Mouse (Mus musculus): ENCODE data around the gene 5730522E02Rik. TPM values are rescaled to one million over a fixed set of nuclear protein-coding genes. Genes with fewer than 3 reads are reported as not detected.
A peak's percentile ranks its signal among the peaks of the same experiment; 100 is the strongest.

The 5730522E02Rik gene
- polyA plus RNA-seq, 1 experiment from 2014 or later: 1.1 TPM

- 67% methylated on average over 2 of the region's 2 CpGs for WGBS
- no peak for ATAC-seq (ENCODE audit: insufficient number of reproducible peaks, low FRiP score)
- no peak overlapping the region for H3K27ac ChIP-seq (ENCODE audit: poor library complexity, severe bottlenecking)
These were observed 344.3 kb downstream of the 5730522E02Rik start for GRCm38 (mm10) chr11:25866292-25866691.

GRCm38 (mm10) chr11:25862686-25863085, 347.9 kb downstream of the 5730522E02Rik start:
- no peak overlapping the region for H3K9ac ChIP-seq
- 0 out of 2 replicates have a peak, but pooled peaks have one; percentile 33 for ATAC-seq (ENCODE audit: insufficient number of reproducible peaks, low FRiP score)
- H3K4me2 ChIP-seq: peak overlapping the region; percentile 52
- H3K4me3 ChIP-seq: peak overlapping the region; percentile 22; the same call in 1 of the 2 replicates
- no peaks in the 10 kb centered on the region for H3K36me3 ChIP-seq
- H3K4me1 ChIP-seq (replicated peaks): no peaks in the 10 kb centered on the region
- H3K9me3 ChIP-seq (replicated peaks): no peaks in the 10 kb centered on the region
- no peaks in the 10 kb centered on the region for H3K27me3 ChIP-seq (replicated peaks)
- H3K27ac ChIP-seq (ENCODE audit: poor library complexity, severe bottlenecking): no peak overlapping the region
- 8% methylated on average over 9 of the region's 9 CpGs for WGBS

More at GRCm38 (mm10) chr11:25866292-25866691, 344.3 kb downstream of the 5730522E02Rik start:
- H3K4me3 ChIP-seq: no peak overlapping the region
- H3K36me3 ChIP-seq: no peaks in the 10 kb centered on the region
- no peak overlapping the region for H3K4me2 ChIP-seq
- no peaks in the 10 kb centered on the region for H3K4me1 ChIP-seq (replicated peaks)
- H3K27me3 ChIP-seq (replicated peaks): no peaks in the 10 kb centered on the region
- no peak overlapping the region for H3K9ac ChIP-seq
- H3K9me3 ChIP-seq (replicated peaks): no peaks in the 10 kb centered on the region

- Histone ChIP-seq H3K36me3 (no peaks in the 10 kb centered on the region), H3K9ac (no peak overlapping the region), H3K4me3 (no peak overlapping the region), H3K4me2 (no peak overlapping the region), H3K27me3 (replicated peaks) (no peaks in the 10 kb centered on the region), H3K4me1 (replicated peaks) (no peaks in the 10 kb centered on the region), H3K9me3 (replicated peaks) (no peaks in the 10 kb centered on the region), H3K27ac (ENCODE audit: poor library complexity, severe bottlenecking) (no peak overlapping the region)
- 66% methylated on average over 16 of the region's 16 CpGs for WGBS
- no peak for ATAC-seq (ENCODE audit: insufficient number of reproducible peaks, low FRiP score)
These were observed 353.7 kb downstream of the 5730522E02Rik start for GRCm38 (mm10) chr11:25856629-25857568.

- H3K9ac ChIP-seq: no peak overlapping the region
- no peak overlapping the region for H3K4me2 ChIP-seq
- H3K27ac ChIP-seq (ENCODE audit: poor library complexity, severe bottlenecking): no peak overlapping the region
- no peaks in the 10 kb centered on the region for H3K4me1 ChIP-seq (replicated peaks)
- no peaks in the 10 kb centered on the region for H3K27me3 ChIP-seq (replicated peaks)
- ATAC-seq (ENCODE audit: insufficient number of reproducible peaks, low FRiP score): no peak
- WGBS: 71% methylated on average over 9 of the region's 9 CpGs
- no peaks in the 10 kb centered on the region for H3K9me3 ChIP-seq (replicated peaks)
- no peak overlapping the region for H3K4me3 ChIP-seq
- H3K36me3 ChIP-seq: no peaks in the 10 kb centered on the region
These were observed 354.8 kb downstream of the 5730522E02Rik start for GRCm38 (mm10) chr11:25855794-25856193.

GRCm38 (mm10) chr11:25854216-25854615, 356.3 kb downstream of the 5730522E02Rik start:
- H3K27ac ChIP-seq (ENCODE audit: poor library complexity, severe bottlenecking): no peak overlapping the region
- H3K4me3 ChIP-seq: no peak overlapping the region
- H3K36me3 ChIP-seq: no peaks in the 10 kb centered on the region
- no peak overlapping the region for H3K4me2 ChIP-seq
- no peak for ATAC-seq (ENCODE audit: insufficient number of reproducible peaks, low FRiP score)
- 82% methylated on average over 10 of the region's 10 CpGs for WGBS
- no peaks in the 10 kb centered on the region for H3K9me3 ChIP-seq (replicated peaks)
- H3K27me3 ChIP-seq (replicated peaks): no peaks in the 10 kb centered on the region
- no peak overlapping the region for H3K9ac ChIP-seq
- H3K4me1 ChIP-seq (replicated peaks): 0 out of 2 replicates have a peak, but pooled peaks cover 3% of the 10 kb centered on the region

GRCm38 (mm10) chr11:25853032-25853431, 357.5 kb downstream of the 5730522E02Rik start:
- no peaks in the 10 kb centered on the region for H3K36me3 ChIP-seq
- H3K27me3 ChIP-seq (replicated peaks): no peaks in the 10 kb centered on the region
- H3K9ac ChIP-seq: no peak overlapping the region
- no peak overlapping the region for H3K4me3 ChIP-seq
- 44% methylated on average over 5 of the region's 5 CpGs for WGBS
- H3K4me2 ChIP-seq: no peak overlapping the region
- 0 out of 2 replicates have a peak, but pooled peaks cover 5% of the 10 kb centered on the region for H3K4me1 ChIP-seq (replicated peaks)
- H3K9me3 ChIP-seq (replicated peaks): no peaks in the 10 kb centered on the region
- no peak for ATAC-seq (ENCODE audit: insufficient number of reproducible peaks, low FRiP score)
- no peak overlapping the region for H3K27ac ChIP-seq (ENCODE audit: poor library complexity, severe bottlenecking)

GRCm38 (mm10) chr11:25848824-25849644, 361.5 kb downstream of the 5730522E02Rik start:
- Histone ChIP-seq H3K27me3 (replicated peaks) (no peaks in the 10 kb centered on the region), H3K4me1 (replicated peaks) (0 out of 2 replicates have a peak, but pooled peaks cover 5% of the 10 kb centered on the region), H3K27ac (ENCODE audit: poor library complexity, severe bottlenecking) (no peak overlapping the region; the same call in 1 of the 2 replicates), H3K36me3 (no peaks in the 10 kb centered on the region), H3K4me2 (peak overlapping the region; percentile 53), H3K9me3 (replicated peaks) (no peaks in the 10 kb centered on the region), H3K4me3 (peak overlapping the region; percentile 20; the same call in 1 of the 2 replicates), H3K9ac (no peak overlapping the region)
- 47% methylated on average over 14 of the region's 14 CpGs for WGBS
- no peak for ATAC-seq (ENCODE audit: insufficient number of reproducible peaks, low FRiP score)

GRCm38 (mm10) chr11:25838451-25838850, 372.1 kb downstream of the 5730522E02Rik start:
- no peak for ATAC-seq (ENCODE audit: insufficient number of reproducible peaks, low FRiP score)
- Histone ChIP-seq H3K4me1 (replicated peaks) (no peaks in the 10 kb centered on the region), H3K4me3 (no peak overlapping the region), H3K9me3 (replicated peaks) (no peaks in the 10 kb centered on the region), H3K9ac (no peak overlapping the region), H3K36me3 (no peaks in the 10 kb centered on the region), H3K4me2 (no peak overlapping the region), H3K27me3 (replicated peaks) (no peaks in the 10 kb centered on the region), H3K27ac (ENCODE audit: poor library complexity, severe bottlenecking) (no peak overlapping the region)
- WGBS: 62% methylated on average over 1 of the region's 1 CpGs

- Histone ChIP-seq H3K9ac (no peak overlapping the region), H3K4me1 (replicated peaks) (no peaks in the 10 kb centered on the region), H3K27ac (ENCODE audit: poor library complexity, severe bottlenecking) (no peak overlapping the region), H3K27me3 (replicated peaks) (no peaks in the 10 kb centered on the region), H3K9me3 (replicated peaks) (no peaks in the 10 kb centered on the region), H3K36me3 (no peaks in the 10 kb centered on the region), H3K4me3 (no peak overlapping the region), H3K4me2 (no peak overlapping the region)
- ATAC-seq (ENCODE audit: insufficient number of reproducible peaks, low FRiP score): no peak
These were observed 390.8 kb downstream of the 5730522E02Rik start for GRCm38 (mm10) chr11:25819789-25820188.

- no peaks in the 10 kb centered on the region for H3K4me1 ChIP-seq (replicated peaks)
- no peak overlapping the region for H3K9ac ChIP-seq
- no peaks in the 10 kb centered on the region for H3K9me3 ChIP-seq (replicated peaks)
- no peaks in the 10 kb centered on the region for H3K36me3 ChIP-seq
- ATAC-seq (ENCODE audit: insufficient number of reproducible peaks, low FRiP score): no peak
- 80% methylated on average over 2 of the region's 2 CpGs for WGBS
- no peak overlapping the region for H3K27ac ChIP-seq (ENCODE audit: poor library complexity, severe bottlenecking)
- no peak overlapping the region for H3K4me2 ChIP-seq
- no peaks in the 10 kb centered on the region for H3K27me3 ChIP-seq (replicated peaks)
- H3K4me3 ChIP-seq: no peak overlapping the region
These were observed 397.1 kb downstream of the 5730522E02Rik start for GRCm38 (mm10) chr11:25813446-25813845.

GRCm38 (mm10) chr11:25787691-25788090, 422.9 kb downstream of the 5730522E02Rik start:
- H3K4me2 ChIP-seq: no peak overlapping the region
- 74% methylated on average over 1 of the region's 1 CpGs for WGBS
- H3K36me3 ChIP-seq: no peaks in the 10 kb centered on the region
- no peaks in the 10 kb centered on the region for H3K4me1 ChIP-seq (replicated peaks)
- H3K4me3 ChIP-seq: no peak overlapping the region
- no peaks in the 10 kb centered on the region for H3K27me3 ChIP-seq (replicated peaks)
- no peak overlapping the region for H3K27ac ChIP-seq (ENCODE audit: poor library complexity, severe bottlenecking)
- no peak overlapping the region for H3K9ac ChIP-seq
- H3K9me3 ChIP-seq (replicated peaks): no peaks in the 10 kb centered on the region
- ATAC-seq (ENCODE audit: insufficient number of reproducible peaks, low FRiP score): no peak

Data from heart, embryonic 12.5 days (tissue).